Mouse (Mus musculus) ES-CJ7 (cell line): ENCODE measurements at regions not wholly inside any gene's neighbourhood (a gene's known extent, or its start where the extent isn't known, plus 50 kb on each side); places are given as distances from the start of the nearest gene placed in this dataset.

Experiments used
- DNase-seq: peaks from one replicate; pipeline ENCODE4 v3.0.0; 2011; ENCODE audit warnings: low read depth, low spot score

- no peak for DNase-seq
These were observed 89.2 kb downstream of the Tmem170b start for GRCm38 (mm10) chr13:41694749-41695419.

- DNase-seq: no peak
These were observed 91.2 kb downstream of the Tmem170b start for GRCm38 (mm10) chr13:41696767-41697445.

GRCm38 (mm10) chr13:41701345-41701744 is 95.6 kb downstream of the Tmem170b start:
- no peak for DNase-seq

GRCm38 (mm10) chr13:41701829-41702231 is 96.1 kb downstream of the Tmem170b start:
- DNase-seq: no peak

GRCm38 (mm10) chr13:41703196-41703595 is 97.5 kb downstream of the Tmem170b start:
- DNase-seq: no peak

GRCm38 (mm10) chr13:41703618-41704017 is 97.9 kb downstream of the Tmem170b start:
- DNase-seq: no peak

GRCm38 (mm10) chr13:41704806-41705205 is 99.1 kb downstream of the Tmem170b start:
- DNase-seq: no peak

GRCm38 (mm10) chr13:41705636-41706035 is 99.9 kb downstream of the Tmem170b start:
- DNase-seq: no peak

GRCm38 (mm10) chr13:41707811-41708210 is 102.1 kb downstream of the Tmem170b start:
- no peak for DNase-seq

GRCm38 (mm10) chr13:41709071-41709470 is 103.4 kb downstream of the Tmem170b start:
- no peak for DNase-seq

GRCm38 (mm10) chr13:41709475-41710227 is 103.9 kb downstream of the Tmem170b start:
- peak; percentile 79 for DNase-seq

GRCm38 (mm10) chr13:41712616-41713015 is 106.9 kb downstream of the Tmem170b start:
- no peak for DNase-seq
